Mouse (Mus musculus): Measurements from ENCODE around the gene Artn.

DNA sequence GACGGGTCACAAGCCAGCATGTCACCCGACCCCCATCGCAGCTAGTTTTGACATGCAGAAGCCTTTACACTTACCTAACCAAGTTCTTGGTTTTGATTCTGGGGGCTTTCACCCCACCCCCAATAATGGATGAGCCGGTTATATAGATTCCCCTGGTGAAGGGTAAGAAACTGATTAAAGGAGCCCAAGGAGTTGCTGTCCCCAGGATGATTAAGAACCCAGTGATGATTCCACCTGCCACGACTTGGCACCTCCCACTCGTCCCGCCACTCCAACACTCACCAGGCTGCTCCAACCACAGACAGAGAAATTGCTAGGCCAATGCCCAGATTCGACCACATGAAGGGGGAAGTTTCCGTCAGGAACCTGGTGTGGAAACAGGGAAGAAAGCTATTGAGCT, 43.6 kb downstream of the Artn start:
- TF ChIP-seq CTCF (IDR thresholded peaks at IDR 0.05) (no peak), EP300 (IDR thresholded peaks at IDR 0.05) (no peak)
